Mouse (Mus musculus): ENCODE measurements around the gene AW011738.
A peak's percentile ranks its signal among the peaks of the same experiment; 100 is the strongest.

Gene AW011738

GRCm38 (mm10) chr4:156203001-156203412 lies at the start of gene AW011738:
Gene AW011738, plus strand, starts transcription at chr4:156203304.
- peak; percentile 69 to 78 for DNase-seq

- no peak for DNase-seq
These were observed 48.3 kb upstream of the AW011738 start for GRCm38 (mm10) chr4:156154771-156155170.

- no peak for DNase-seq
These were observed 36.6 kb upstream of the AW011738 start for GRCm38 (mm10) chr4:156166477-156166876.

GRCm38 (mm10) chr4:156168611-156169010 lies 34.5 kb upstream of the AW011738 start:
- DNase-seq: no peak

- no peak for DNase-seq
These were observed 34.0 kb upstream of the AW011738 start for GRCm38 (mm10) chr4:156169129-156169528.

- DNase-seq: no peak
These were observed 31.3 kb upstream of the AW011738 start for GRCm38 (mm10) chr4:156171828-156172227.

- DNase-seq: no peak
These were observed 25.5 kb upstream of the AW011738 start for GRCm38 (mm10) chr4:156177630-156178029.

- DNase-seq: no peak
These were observed 19.4 kb upstream of the AW011738 start for GRCm38 (mm10) chr4:156183747-156184146.

- no peak for DNase-seq
These were observed 18.7 kb upstream of the AW011738 start for GRCm38 (mm10) chr4:156184291-156184954.

GRCm38 (mm10) chr4:156185456-156185949 lies 17.6 kb upstream of the AW011738 start:
- no peak for DNase-seq

- DNase-seq: peak; percentile 34 to 41
These were observed 16.9 kb upstream of the AW011738 start for GRCm38 (mm10) chr4:156185950-156186850.

- no peak for DNase-seq
These were observed 14.8 kb upstream of the AW011738 start for GRCm38 (mm10) chr4:156188162-156188810.

GRCm38 (mm10) chr4:156188811-156189323 lies 14.2 kb upstream of the AW011738 start:
- peak; percentile 18 to 39 for DNase-seq

GRCm38 (mm10) chr4:156192421-156193199 lies 10.5 kb upstream of the AW011738 start:
- peak in 1 of 2 experiments; percentile 13 for DNase-seq

- DNase-seq: no peak
These were observed 9.9 kb upstream of the AW011738 start for GRCm38 (mm10) chr4:156193200-156193590.

GRCm38 (mm10) chr4:156193906-156194305 lies 9.2 kb upstream of the AW011738 start:
- DNase-seq: no peak

- DNase-seq: no peak
These were observed 8.8 kb upstream of the AW011738 start for GRCm38 (mm10) chr4:156194346-156194745.

- DNase-seq: peak; percentile 34 to 38
These were observed 6.9 kb upstream of the AW011738 start for GRCm38 (mm10) chr4:156195927-156196870.

GRCm38 (mm10) chr4:156197131-156197828 lies 5.8 kb upstream of the AW011738 start, which contains the start of gene Agrn:
Gene Agrn, minus strand, starts transcription at chr4:156197488.
- peak; percentile 62 to 77 for DNase-seq

GRCm38 (mm10) chr4:156197829-156198205 lies 5.3 kb upstream of the AW011738 start:
- DNase-seq: peak; percentile 80 to 86

Data from cerebellum, postnatal 36 days (tissue).